Mouse (Mus musculus) thymus, postnatal 0 days (tissue): ENCODE data around the gene Dok3. TPM values are rescaled to one million over a fixed set of nuclear protein-coding genes. Genes with fewer than 3 reads are reported as not detected.
A peak's percentile ranks its signal among the peaks of the same experiment; 100 is the strongest.
"Not testable (repeated sequence)": the region's sequence is repeated elsewhere in the genome, so short reads cannot be mapped to it uniquely, and the experiment has no call there.

ENCODE experiments used
- DNase-seq: peaks from one replicate; pipeline ENCODE4 v3.0.0-alpha.2; 2015; ENCODE audit warnings: low spot score
- polyA plus RNA-seq: library from polyadenylated mRNA; unstranded; fragments of >200 nt; fragmentation: Nextera tagmentation; extraction: Ambion mirVana; gene quantifications from 2 replicates; pipeline ENCODE4 v1.2.1, GENCODE M21; 2015

Gene Dok3
- 2.6 and 2.7 TPM in 2 replicates for polyA plus RNA-seq

- no peak for DNase-seq
Observed at GRCm38 (mm10) chr13:55529198-55529915, at the start of gene Dok3. Gene Dok3, minus strand, starts transcription at chr13:55529296.

GRCm38 (mm10) chr13:55578086-55578485, 49.0 kb upstream of the Dok3 start:
- DNase-seq = no peak

- not testable (repeated sequence) for DNase-seq
Observed at GRCm38 (mm10) chr13:55576872-55577271, 47.8 kb upstream of the Dok3 start.

GRCm38 (mm10) chr13:55575932-55576331, 46.8 kb upstream of the Dok3 start:
- peak; percentile 9 for DNase-seq

GRCm38 (mm10) chr13:55574321-55574720, 45.2 kb upstream of the Dok3 start:
- DNase-seq = peak; percentile 64

- no peak for DNase-seq
Observed at GRCm38 (mm10) chr13:55573432-55573831, 44.3 kb upstream of the Dok3 start, which contains the start of gene Tmed9. Gene Tmed9, plus strand, starts transcription at chr13:55573732.

- no peak for DNase-seq
Observed at GRCm38 (mm10) chr13:55571977-55572376, 42.9 kb upstream of the Dok3 start.

GRCm38 (mm10) chr13:55571027-55571751, 42.1 kb upstream of the Dok3 start, which contains the start of gene Fam193b:
Gene Fam193b, minus strand, starts transcription at chr13:55571120.
- peak; percentile 88 for DNase-seq

GRCm38 (mm10) chr13:55570286-55570973, 41.3 kb upstream of the Dok3 start:
- peak; percentile 66 for DNase-seq

- DNase-seq = peak; percentile 28
Observed at GRCm38 (mm10) chr13:55569726-55570285, 40.7 kb upstream of the Dok3 start.

- not testable (repeated sequence) for DNase-seq
Observed at GRCm38 (mm10) chr13:55568524-55568923, 39.4 kb upstream of the Dok3 start.

- DNase-seq = no peak
Observed at GRCm38 (mm10) chr13:55567949-55568348, 38.9 kb upstream of the Dok3 start.

- no peak for DNase-seq
Observed at GRCm38 (mm10) chr13:55567001-55567400, 37.9 kb upstream of the Dok3 start.

- no peak for DNase-seq
Observed at GRCm38 (mm10) chr13:55563266-55563879, 34.3 kb upstream of the Dok3 start.

- no peak for DNase-seq
Observed at GRCm38 (mm10) chr13:55557499-55557898, 28.4 kb upstream of the Dok3 start.

GRCm38 (mm10) chr13:55555921-55556320, 26.8 kb upstream of the Dok3 start:
- no peak for DNase-seq

GRCm38 (mm10) chr13:55549061-55549460, 20.0 kb upstream of the Dok3 start:
- no peak for DNase-seq

- DNase-seq = no peak
Observed at GRCm38 (mm10) chr13:55548426-55548825, 19.3 kb upstream of the Dok3 start.

GRCm38 (mm10) chr13:55547916-55548315, 18.8 kb upstream of the Dok3 start:
- DNase-seq = no peak

- no peak for DNase-seq
Observed at GRCm38 (mm10) chr13:55544792-55545191, 15.7 kb upstream of the Dok3 start.

- no peak for DNase-seq
Observed at GRCm38 (mm10) chr13:55543447-55543846, 14.4 kb upstream of the Dok3 start.
